Mouse (Mus musculus) forebrain, embryonic 11.5 days (tissue): ENCODE measurements around the gene G6pd2. TPM values are rescaled to one million over a fixed set of nuclear protein-coding genes. Genes with fewer than 3 reads are reported as not detected.

Source experiments
- ATAC-seq: fragments of 200-750 bp; cut with Nextera tagmentation; replicated peaks from 2 replicates; pipeline ENCODE4 v1.8.0; 2017; ENCODE audit warnings: moderate TSS enrichment; ENCODE audit not compliant: low FRiP score
- DNase-seq: peaks from one replicate; pipeline ENCODE4 v3.0.0-alpha.2; 2017; ENCODE audit warnings: low spot score
- H3K27ac ChIP-seq: fragments of 300-500 bp; sonication (generic); 2 replicates; pipeline ENCODE4 v1.5.1; 2014; ENCODE audit warnings: low read depth, low read length
- H3K27me3 ChIP-seq: fragments of 300-500 bp; sonication (generic); 2 replicates; pipeline ENCODE4 v1.6.1; 2014; ENCODE audit warnings: mild to moderate bottlenecking, low read length, mixed read lengths; ENCODE audit not compliant: control insufficient read depth, insufficient read depth
- H3K36me3 ChIP-seq: fragments of 300-500 bp; sonication (generic); 2 replicates; pipeline ENCODE4 v1.6.1; 2014; ENCODE audit warnings: mild to moderate bottlenecking, low read length, moderate library complexity, mixed read lengths; ENCODE audit not compliant: control insufficient read depth, insufficient read depth
- H3K4me1 ChIP-seq: fragments of 300-500 bp; sonication (generic); replicated peaks from 2 replicates; pipeline ENCODE4 v1.6.1; 2014; ENCODE audit warnings: low read length, mixed read lengths; ENCODE audit not compliant: control insufficient read depth, insufficient read depth
- H3K4me2 ChIP-seq: fragments of 300-500 bp; sonication (generic); 2 replicates; pipeline ENCODE4 v1.6.1; 2014; ENCODE audit warnings: low read depth, mild to moderate bottlenecking, low read length, moderate library complexity, mixed read lengths; ENCODE audit not compliant: severe bottlenecking
- H3K4me3 ChIP-seq: fragments of 300-500 bp; sonication (generic); 2 replicates; pipeline ENCODE4 v1.5.1; 2014; ENCODE audit warnings: low read depth, low read length
- H3K9ac ChIP-seq: fragments of 300-500 bp; sonication (generic); 2 replicates; pipeline ENCODE4 v1.6.1; 2014; ENCODE audit warnings: low read length
- H3K9me3 ChIP-seq: fragments of 300-500 bp; sonication (generic); 2 replicates; pipeline ENCODE4 v1.6.1; 2016; ENCODE audit warnings: low read length, mixed read lengths; ENCODE audit not compliant: control insufficient read depth
- WGBS: fragments of 180-500 bp; shearing (Covaris S2); extraction: QIAGEN DNeasy Blood & Tissue Kit; methylation state at CpG from one replicate; pipeline ENCODE4 v1.1.7; 2014; 5-methylcytosine and 5-hydroxymethylcytosine counted together
- polyA plus RNA-seq: library from polyadenylated mRNA; unstranded; fragments of >200 nt; fragmentation: Nextera tagmentation; extraction: Ambion mirVana; gene quantifications from 2 replicates; pipeline ENCODE4 v1.2.1, GENCODE M21; 2014

The G6pd2 gene
- polyA plus RNA-seq = not detected in 2 replicates

- WGBS = 90% methylated on average over 2 of the region's 2 CpGs
- no peaks in the 10 kb centered on the region for H3K4me1 ChIP-seq
- no peaks in the 10 kb centered on the region for H3K9me3 ChIP-seq
- no peak for DNase-seq
- no peak within 1 kb of the TSS for H3K4me3 ChIP-seq
- ATAC-seq = no peak
- H3K27ac ChIP-seq = no peak within 1 kb of the TSS
- no peak within 1 kb of the TSS for H3K9ac ChIP-seq
- no peaks in the 10 kb centered on the region for H3K27me3 ChIP-seq
- H3K4me2 ChIP-seq = no peak within 1 kb of the TSS
- H3K36me3 ChIP-seq = no peaks in the 10 kb centered on the region
Measured at GRCm38 (mm10) chr5:61808516-61808915, at the start of gene G6pd2. TSS of gene G6pd2 (plus strand) at chr5:61808816.

- Histone ChIP-seq H3K4me1 (no peaks in the 10 kb centered on the region), H3K9me3 (no peaks in the 10 kb centered on the region), H3K9ac (no peak overlapping the region), H3K4me3 (no peak overlapping the region), H3K36me3 (no peaks in the 10 kb centered on the region), H3K27ac (no peak overlapping the region), H3K4me2 (no peak overlapping the region), H3K27me3 (no peaks in the 10 kb centered on the region)
- no peak for ATAC-seq
- no peak for DNase-seq
- WGBS = 65% methylated on average over 1 of the region's 1 CpGs
Measured at GRCm38 (mm10) chr5:61764214-61764613, 44.4 kb upstream of the G6pd2 start.

DNA sequence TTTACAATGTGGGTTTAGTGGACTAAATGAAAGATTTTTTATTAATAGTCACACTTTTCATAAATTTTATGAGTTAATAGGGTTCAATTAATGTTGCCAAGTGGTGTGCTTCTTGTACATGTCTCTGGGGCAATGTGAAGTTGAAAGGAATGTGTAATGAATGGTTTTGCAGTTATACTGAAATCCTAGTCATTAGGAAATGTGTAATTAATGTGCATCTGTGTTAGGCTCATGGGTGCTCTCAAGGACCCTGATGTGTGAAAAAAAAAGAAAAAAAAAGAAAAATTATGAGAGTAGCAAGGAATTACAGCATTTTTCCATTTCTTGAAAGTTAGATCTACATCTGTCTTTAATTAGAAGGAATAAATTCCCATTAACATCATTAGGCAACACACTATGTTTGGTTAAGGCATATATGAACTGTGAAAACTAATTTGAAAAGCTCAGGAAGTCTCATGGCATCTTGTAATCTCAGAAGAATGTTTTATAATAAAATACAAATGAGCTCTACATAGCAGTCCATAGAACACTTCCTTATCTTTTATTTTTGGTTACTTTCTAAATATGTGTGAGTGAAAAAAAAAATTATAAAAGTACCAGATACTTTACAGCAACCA lies 24.4 kb downstream of the G6pd2 start:
- no peak overlapping the region for H3K27ac ChIP-seq
- no peak overlapping the region for H3K4me3 ChIP-seq
- no peak overlapping the region for H3K4me2 ChIP-seq
- H3K36me3 ChIP-seq = no peaks in the 10 kb centered on the region
- H3K27me3 ChIP-seq = no peaks in the 10 kb centered on the region
- ATAC-seq (no peak), DNase-seq (no peak)
- H3K9ac ChIP-seq = no peak overlapping the region
- H3K4me1 ChIP-seq = no peaks in the 10 kb centered on the region
- H3K9me3 ChIP-seq = no peaks in the 10 kb centered on the region

GRCm38 (mm10) chr5:61843891-61844290 lies 35.3 kb downstream of the G6pd2 start:
- no peak overlapping the region for H3K4me3 ChIP-seq
- no peaks in the 10 kb centered on the region for H3K4me1 ChIP-seq
- no peaks in the 10 kb centered on the region for H3K36me3 ChIP-seq
- WGBS = 92% methylated on average over 2 of the region's 2 CpGs
- H3K4me2 ChIP-seq = no peak overlapping the region
- ATAC-seq (no peak), DNase-seq (no peak)
- no peak overlapping the region for H3K9ac ChIP-seq
- H3K27me3 ChIP-seq = no peaks in the 10 kb centered on the region
- H3K27ac ChIP-seq = no peak overlapping the region
- H3K9me3 ChIP-seq = no peaks in the 10 kb centered on the region
